Comparison of ENCODE assay signal across 9 mouse cellular contexts in the genomic region with DNA sequence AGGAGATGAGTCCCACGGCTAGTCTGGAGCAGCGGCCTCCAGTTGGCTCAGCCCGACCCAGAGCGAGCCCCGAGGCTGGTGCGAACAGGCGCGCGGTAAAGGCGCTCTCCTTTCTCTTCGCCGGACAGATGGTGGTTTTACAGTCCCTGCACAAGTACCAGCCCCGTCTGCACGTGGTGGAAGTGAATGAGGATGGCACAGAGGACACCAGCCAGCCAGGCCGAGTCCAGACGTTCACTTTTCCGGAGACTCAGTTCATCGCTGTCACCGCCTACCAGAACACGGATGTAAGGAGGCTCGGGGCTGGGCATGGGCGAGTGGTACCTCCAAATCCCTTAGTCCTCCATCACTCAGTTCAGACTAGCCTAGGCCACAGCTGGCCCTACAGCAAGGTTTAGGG. TPM values are rescaled to one million over a fixed set of nuclear protein-coding genes. Genes with fewer than 3 reads are reported as not detected.
DNase-seq lines count a peak whose midpoint lies in the region; ATAC-seq and TF ChIP-seq lines count a peak whose summit lies in the region.
"Had no signal": no experiment of that assay in that cellular context is flagged by ENCODE, and none has a peak within 500 bp of the region (broad histone marks: within the 10 kb centered on the region; RNA-seq: fewer than 3 reads in every experiment).

No protein-coding gene starts in this region.

- no peak overlapping the region for H3K4me3 ChIP-seq in lung, embryonic 14.5 days (ENCODE audit: low read depth, low read length)
- peak overlapping the region; percentile 20 for H3K4me3 ChIP-seq in embryonic facial prominence, embryonic 14.5 days (ENCODE audit: low read depth, low read length)
- H3K4me3 ChIP-seq in neural tube, embryonic 11.5 days (ENCODE audit: low read depth, low read length) = no peak overlapping the region
- H3K4me3 ChIP-seq: stomach, embryonic 15.5 days had no signal

- no peaks in the 10 kb centered on the region for H3K36me3 ChIP-seq in lung, embryonic 14.5 days (ENCODE audit: insufficient read depth)
- no peaks in the 10 kb centered on the region for H3K36me3 ChIP-seq in embryonic facial prominence, embryonic 14.5 days (ENCODE audit: control insufficient read depth, insufficient read depth, low read length)
- H3K36me3 ChIP-seq in neural tube, embryonic 11.5 days (ENCODE audit: control insufficient read depth, insufficient read depth, low read length) = no peaks in the 10 kb centered on the region
- H3K36me3 ChIP-seq: stomach, embryonic 15.5 days had no signal

- WGBS in lung, embryonic 14.5 days = under 1% methylated on average over 21 of the region's 22 CpGs
- 1% methylated on average over 20 of the region's 22 CpGs for WGBS in embryonic facial prominence, embryonic 14.5 days
- under 1% methylated on average over 22 of the region's 22 CpGs for WGBS in neural tube, embryonic 11.5 days

- ATAC-seq in lung, embryonic 14.5 days (ENCODE audit: insufficient read depth) = no peak
- no peak for ATAC-seq in embryonic facial prominence, embryonic 14.5 days (ENCODE audit: low read depth)
- ATAC-seq in neural tube, embryonic 11.5 days (ENCODE audit: insufficient read depth, low FRiP score, low TSS enrichment) = peak; percentile 39; the same call in 1 of the 2 replicates

- DNase-seq in adrenal gland, adult (ENCODE audit: inconsistent age in 2 of 2, low spot score in 1 of 2) = peak; percentile 6 to 52
- no peak for DNase-seq in adrenal gland, postnatal 14 days
- peak; percentile 37 for DNase-seq in lung, embryonic 14.5 days
- no peak for DNase-seq in lung, postnatal 14 days
- peak; percentile 24 for DNase-seq in embryonic facial prominence, embryonic 14.5 days (ENCODE audit: low spot score)
- peak; percentile 6 for DNase-seq in kidney, postnatal 14 days
- DNase-seq in neural tube, embryonic 11.5 days (ENCODE audit: low spot score) = peak; percentile 70
- no peak for DNase-seq in c-Kit-positive CD71-positive TER-119-positive erythroid progenitor cells, embryonic 14.5 days (ENCODE audit: low spot score)

- no peak overlapping the region for H3K27ac ChIP-seq in lung, embryonic 14.5 days (ENCODE audit: low read depth)
- no peak overlapping the region for H3K27ac ChIP-seq in embryonic facial prominence, embryonic 14.5 days (replicated peaks; ENCODE audit: low read depth, low read length)
- no peak overlapping the region for H3K27ac ChIP-seq in neural tube, embryonic 11.5 days (ENCODE audit: low read depth, low read length)
- H3K27ac ChIP-seq: stomach, embryonic 15.5 days had no signal

- H3K4me1 ChIP-seq in lung, embryonic 14.5 days (ENCODE audit: insufficient read depth) = no peaks in the 10 kb centered on the region
- peaks cover 6% of the 10 kb centered on the region; the same call in 1 of the 2 replicates for H3K4me1 ChIP-seq in embryonic facial prominence, embryonic 14.5 days (ENCODE audit: control insufficient read depth, insufficient read depth, low read length)
- peaks cover 11% of the 10 kb centered on the region; the same call in 1 of the 2 replicates for H3K4me1 ChIP-seq in neural tube, embryonic 11.5 days (ENCODE audit: control insufficient read depth, insufficient read depth, low read length)

- H3K9me3 ChIP-seq in lung, embryonic 14.5 days (ENCODE audit: low read depth, low read length) = no peaks in the 10 kb centered on the region
- no peaks in the 10 kb centered on the region for H3K9me3 ChIP-seq in embryonic facial prominence, embryonic 14.5 days (ENCODE audit: control insufficient read depth, low read length)
- no peaks in the 10 kb centered on the region for H3K9me3 ChIP-seq in neural tube, embryonic 11.5 days (ENCODE audit: control insufficient read depth, low read length)
- H3K9me3 ChIP-seq: stomach, embryonic 15.5 days had no signal

- H3K4me2 ChIP-seq in lung, embryonic 14.5 days = no peak overlapping the region
- H3K4me2 ChIP-seq in embryonic facial prominence, embryonic 14.5 days (ENCODE audit: low read depth, low read length) = peak overlapping the region; percentile 32; the same call in 1 of the 2 replicates
- H3K4me2 ChIP-seq in neural tube, embryonic 11.5 days (ENCODE audit: low read depth) = peak overlapping the region; percentile 16; the same call in 1 of the 2 replicates
- H3K4me2 ChIP-seq: stomach, embryonic 15.5 days had no signal

- H3K27me3 ChIP-seq in lung, embryonic 14.5 days (ENCODE audit: insufficient read depth, low read length) = peaks cover 96% of the 10 kb centered on the region
- H3K27me3 ChIP-seq in embryonic facial prominence, embryonic 14.5 days (replicated peaks; ENCODE audit: control insufficient read depth, insufficient read depth, low read length) = peaks cover 88% of the 10 kb centered on the region
- H3K27me3 ChIP-seq in neural tube, embryonic 11.5 days (ENCODE audit: control insufficient read depth, insufficient read depth, low read length) = peaks cover 92% of the 10 kb centered on the region

- no peak for TF ChIP-seq CTCF in lung, embryonic 14.5 days (IDR thresholded peaks at IDR 0.05; ENCODE audit: low read depth)

- no peak overlapping the region for H3K9ac ChIP-seq in lung, embryonic 14.5 days
- no peak overlapping the region for H3K9ac ChIP-seq in embryonic facial prominence, embryonic 14.5 days (ENCODE audit: low read depth, low read length)
- no peak overlapping the region for H3K9ac ChIP-seq in neural tube, embryonic 11.5 days (ENCODE audit: low read length)
- H3K9ac ChIP-seq: stomach, embryonic 15.5 days had no signal

RNA-seq across cellular contexts. Expression of gene Tbr1, which starts 4.4 kb away (rescaled TPM):
- not detected in 2 replicates for total RNA-seq in adrenal gland, postnatal 14 days (2021)
- 0.16 and 0.20 TPM in 2 replicates for polyA plus RNA-seq in lung, embryonic 14.5 days (2014; fragmentation: Nextera tagmentation; extraction: Ambion mirVana)
- polyA plus RNA-seq in embryonic facial prominence, embryonic 14.5 days (2014; fragmentation: Nextera tagmentation; extraction: Ambion mirVana) = 0.24 and 0.38 TPM in 2 replicates
- polyA plus RNA-seq in neural tube, embryonic 11.5 days (2014; fragmentation: Nextera tagmentation; extraction: Ambion mirVana) = 0.29 and 0.57 TPM in 2 replicates
- polyA plus RNA-seq: stomach, embryonic 15.5 days had no signal

Comparison
In these comparisons a context has a peak if more than half of its experiments do, and no peak if none do; other contexts are left out.
1. DNase-seq: peak in adrenal gland, adult (2 of 2), lung, embryonic 14.5 days (single experiment), embryonic facial prominence, embryonic 14.5 days (single experiment), kidney, postnatal 14 days (single experiment) and neural tube, embryonic 11.5 days (single experiment); none in adrenal gland, postnatal 14 days (single experiment), lung, postnatal 14 days (single experiment) and c-Kit-positive CD71-positive TER-119-positive erythroid progenitor cells, embryonic 14.5 days (single experiment).